In the genomic region with DNA sequence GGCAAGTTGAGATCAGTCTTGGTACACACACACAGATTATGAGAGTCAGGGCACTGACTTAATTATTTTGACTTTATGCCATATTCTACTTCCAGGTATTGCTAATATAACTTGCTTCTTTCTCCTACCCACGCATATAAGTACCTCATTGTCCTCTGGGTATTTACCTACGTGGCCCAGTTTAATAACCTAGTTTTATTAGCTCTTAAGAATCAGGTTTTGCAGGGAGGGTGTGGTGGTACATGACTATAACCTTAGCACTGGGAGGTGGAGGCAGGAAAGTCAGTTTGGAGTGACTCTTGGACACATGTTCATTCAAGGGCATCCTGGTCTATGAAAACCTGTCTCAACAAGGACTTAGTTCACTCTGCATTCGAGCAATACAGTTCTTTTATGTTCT, we compare ENCODE assay signal across 22 mouse cellular contexts. TPM values are rescaled to one million over a fixed set of nuclear protein-coding genes. Genes with fewer than 3 reads are reported as not detected.
"Had no signal": no experiment of that assay in that cellular context is flagged by ENCODE, and none has a peak within 500 bp of the region (broad histone marks: within the 10 kb centered on the region; RNA-seq: fewer than 3 reads in every experiment).

No protein-coding gene starts in this region.

- H3K27ac ChIP-seq: kidney, postnatal 0 days; limb, embryonic 12.5 days; limb, embryonic 15.5 days; liver, embryonic 14.5 days; midbrain, embryonic 15.5 days; neural tube, embryonic 13.5 days had no signal

- H3K9me3 ChIP-seq: limb, embryonic 12.5 days; limb, embryonic 15.5 days; midbrain, embryonic 15.5 days; neural tube, embryonic 13.5 days had no signal

- ATAC-seq: liver, postnatal 0 days; midbrain, embryonic 15.5 days had no signal

- H3K27me3 ChIP-seq: limb, embryonic 12.5 days; limb, embryonic 15.5 days; midbrain, embryonic 15.5 days; neural tube, embryonic 13.5 days had no signal

- H3K4me3 ChIP-seq: limb, embryonic 12.5 days; limb, embryonic 15.5 days; midbrain, embryonic 15.5 days; myocyte; neural tube, embryonic 13.5 days had no signal

- H3K4me1 ChIP-seq: limb, embryonic 15.5 days; midbrain, embryonic 15.5 days had no signal

- H3K9ac ChIP-seq: limb, embryonic 12.5 days; limb, embryonic 15.5 days; liver, embryonic 14.5 days; liver, postnatal 0 days; lung, embryonic 14.5 days; midbrain, embryonic 15.5 days; neural tube, embryonic 13.5 days had no signal

- DNase-seq: kidney, adult 2 months; kidney, postnatal 25 days; left cerebral cortex, postnatal 4 days; liver, postnatal 0 days; lung, embryonic 14.5 days; lung, postnatal 14 days; lung, postnatal 4 days; retina, postnatal 1 day; right cerebral cortex, postnatal 25 days; thymus, adult 18-20 months; thymus, postnatal 4 days had no signal

- H3K4me2 ChIP-seq: limb, embryonic 12.5 days; limb, embryonic 15.5 days; liver, embryonic 11.5 days; lung, embryonic 14.5 days; midbrain, embryonic 11.5 days; midbrain, embryonic 15.5 days; neural tube, embryonic 13.5 days had no signal

RNA-seq across cellular contexts. Expression of gene Gdpd1, which starts 11.8 kb away (rescaled TPM):
- total RNA-seq: monocyte, adult 5-6 weeks; neutrophil, adult 5-6 weeks had no signal

RNA-seq across cellular contexts. Expression of gene Prr11, which starts 46.4 kb away (rescaled TPM):
- total RNA-seq: monocyte, adult 5-6 weeks had no signal
